Mouse (Mus musculus) erythroblast, adult 5-6 weeks (primary cell): ENCODE data around the gene Brpf1. TPM values are rescaled to one million over a fixed set of nuclear protein-coding genes. Genes with fewer than 3 reads are reported as not detected.

Experiments used
- ATAC-seq: replicated peaks from 2 replicates; pipeline ENCODE4 v1.8.0; 2016; ENCODE audit warnings: moderate number of reproducible peaks, mild to moderate bottlenecking, moderate TSS enrichment, inconsistent platforms; ENCODE audit not compliant: poor library complexity, low FRiP score, severe bottlenecking
- total RNA-seq, 2 experiments: library from RNA; stranded (forward) in 1 of 2; stranded (reverse) in 1 of 2; fragments of 150-400 nt in 1 of 2; fragments of 200-764, 138-1000 nt in 1 of 2; gene quantifications; 2 replicates each; pipeline versions ENCODE4 v1.2.3 to v1.2.4; 2015 to 2017; ENCODE audit warnings: low replicate concordance in 2 of 2

Brpf1 gene
- total RNA-seq, 2 experiments from 2014 or later: 12.1 to 14.3 TPM

DNA sequence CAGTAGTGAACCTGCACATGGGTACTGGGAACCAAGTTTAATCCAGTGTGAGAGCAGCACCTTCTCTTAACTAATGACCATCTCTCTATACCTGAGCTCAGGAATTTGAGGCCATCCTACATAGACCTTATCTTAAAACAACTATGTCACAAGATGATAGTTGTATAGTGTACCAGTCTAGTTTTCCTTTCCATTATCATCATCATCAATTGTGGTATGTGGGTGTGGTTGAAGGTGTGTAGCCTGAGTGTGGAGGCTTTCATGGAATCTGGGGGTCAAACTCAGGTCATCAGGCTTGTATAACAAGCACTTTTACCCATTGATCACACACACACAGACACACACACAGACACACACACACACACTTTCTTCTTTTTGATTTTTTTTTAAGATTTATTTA, 43.6 kb downstream of the Brpf1 start:
- no peak for ATAC-seq

- no peak for ATAC-seq
Measured at GRCm38 (mm10) chr6:113351161-113351560, 44.2 kb downstream of the Brpf1 start.

- ATAC-seq: no peak
Measured at GRCm38 (mm10) chr6:113351653-113352052, 44.7 kb downstream of the Brpf1 start.

GRCm38 (mm10) chr6:113352820-113353219, 45.9 kb downstream of the Brpf1 start:
- ATAC-seq: no peak

- no peak for ATAC-seq
Measured at GRCm38 (mm10) chr6:113353696-113354095, 46.8 kb downstream of the Brpf1 start.

GRCm38 (mm10) chr6:113361476-113361875, 54.5 kb downstream of the Brpf1 start:
- ATAC-seq: no peak

- ATAC-seq: no peak
Measured at GRCm38 (mm10) chr6:113362241-113362640, 55.3 kb downstream of the Brpf1 start.

DNA sequence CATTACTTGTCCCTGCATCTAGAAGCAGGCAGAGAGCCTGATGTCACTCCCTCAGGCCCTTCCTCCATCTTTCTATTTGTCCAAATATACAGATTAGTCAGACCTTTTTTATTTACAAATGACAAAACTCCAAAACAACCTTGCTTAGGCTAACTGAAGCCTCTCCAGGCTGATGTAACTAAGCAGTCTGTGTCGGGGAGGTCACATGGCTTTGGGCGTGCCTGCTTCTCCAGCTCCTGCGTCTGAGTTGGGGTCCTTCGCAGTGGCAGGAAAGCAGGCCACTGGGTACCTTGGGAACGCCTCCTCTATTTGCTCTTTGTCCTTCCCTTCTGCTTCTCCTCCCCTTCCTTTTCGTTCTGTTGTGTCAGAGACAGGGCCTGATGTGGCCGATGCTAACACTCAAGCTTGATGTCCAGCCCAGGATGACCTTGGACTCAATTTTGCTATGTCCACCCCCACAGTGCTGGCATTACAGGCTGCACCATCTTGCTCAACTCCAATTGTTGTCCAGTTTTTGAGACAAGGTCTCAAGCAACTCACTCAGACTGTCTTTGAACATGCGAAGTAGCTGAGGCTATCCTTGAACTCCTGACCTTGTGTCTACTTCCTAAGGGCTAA, 57.7 kb downstream of the Brpf1 start:
- no peak for ATAC-seq

GRCm38 (mm10) chr6:113366639-113367038, 59.7 kb downstream of the Brpf1 start:
- ATAC-seq: no peak

DNA sequence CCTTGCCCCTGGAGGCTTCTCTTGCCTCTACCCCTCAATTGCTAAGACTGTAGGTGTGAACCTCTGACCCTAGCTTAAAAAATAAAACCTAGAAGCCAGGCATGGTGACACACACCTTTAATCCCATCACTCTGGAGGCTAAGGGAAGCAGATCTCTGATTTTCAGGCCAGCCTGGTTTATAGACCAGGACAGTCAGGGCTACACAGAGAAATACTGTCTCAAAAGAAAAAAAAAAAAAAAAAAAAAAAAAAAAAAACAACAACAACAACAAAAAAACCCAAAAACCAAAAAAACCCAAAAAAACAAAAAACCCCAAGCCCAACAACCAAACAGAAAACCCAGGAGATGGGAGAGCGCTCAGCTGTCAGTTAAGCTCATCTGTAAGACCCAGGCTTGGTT, 60.6 kb downstream of the Brpf1 start:
- no peak for ATAC-seq

DNA sequence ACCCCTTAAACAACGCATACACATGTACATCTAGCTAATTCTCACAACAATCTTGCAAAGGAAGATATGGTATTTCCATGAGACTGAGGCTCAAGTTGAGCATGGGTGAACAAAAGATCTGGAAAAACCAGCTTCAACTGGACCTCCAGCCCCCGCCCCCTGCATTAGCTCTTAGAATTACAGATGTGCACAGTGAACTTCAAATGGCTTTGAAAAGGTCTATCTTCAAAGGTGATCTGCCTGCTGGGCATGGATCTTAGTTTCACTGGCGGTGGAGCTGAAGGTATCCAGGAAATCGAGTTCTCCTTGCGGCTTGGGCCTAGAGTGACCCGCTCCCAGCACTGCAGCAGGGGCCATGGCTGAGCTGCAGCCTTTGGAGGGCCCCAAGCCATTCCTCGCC, 61.2 kb downstream of the Brpf1 start:
- no peak for ATAC-seq

DNA sequence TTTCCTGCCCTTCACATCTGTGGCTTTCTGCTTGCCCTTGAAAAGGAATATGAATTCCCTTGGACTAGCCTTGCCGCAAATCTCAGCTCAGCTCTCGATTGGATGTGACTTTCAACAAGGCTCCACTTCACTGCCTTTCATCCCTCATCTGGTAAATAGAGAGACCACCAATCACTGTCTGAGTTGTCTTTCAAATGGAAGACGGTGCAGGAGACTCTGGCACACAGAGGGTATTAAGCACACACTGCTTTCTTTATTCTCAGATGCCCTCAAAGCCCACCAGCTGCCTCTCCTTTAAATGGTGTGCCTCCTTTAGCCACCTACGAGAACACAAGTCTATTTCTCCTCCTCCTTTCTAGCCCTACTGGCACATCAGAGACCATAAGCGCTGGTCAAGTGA, 61.6 kb downstream of the Brpf1 start:
- ATAC-seq: no peak

- no peak for ATAC-seq
Measured at GRCm38 (mm10) chr6:113370194-113370929, 63.4 kb downstream of the Brpf1 start.

DNA sequence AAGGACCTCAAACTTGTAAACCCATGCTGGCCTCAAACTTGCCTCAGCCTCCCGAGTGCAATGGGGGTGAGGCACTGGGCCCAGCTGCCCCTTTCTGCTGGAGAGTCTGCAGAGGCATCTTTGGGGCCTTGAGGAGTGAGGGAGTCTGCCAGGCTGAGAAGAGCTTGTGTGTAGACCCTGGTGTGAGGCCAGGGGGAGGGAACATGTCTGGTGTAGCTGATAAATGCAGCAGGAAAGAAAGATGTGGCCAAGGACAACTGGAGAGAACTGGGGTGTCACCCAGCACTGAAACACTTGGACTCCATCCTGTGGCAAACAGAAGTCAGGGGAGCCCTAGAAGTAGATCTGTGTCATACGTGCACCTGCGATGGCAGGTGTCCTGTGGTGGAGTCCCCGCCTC, 66.6 kb downstream of the Brpf1 start:
- ATAC-seq: no peak

Other genes with a start within 250 kb of the Brpf1 start
- 34.4 and 36.6 TPM in 2 replicates for gene Setd5, start 229.8 kb upstream of the Brpf1 start, total RNA-seq (2015; ENCODE audit: low replicate concordance)
- 29.4 TPM in 2 replicates for gene Setd5, start 229.8 kb upstream of the Brpf1 start, total RNA-seq (2017; ENCODE audit: low replicate concordance)
- gene Lhfpl4, start 111.8 kb upstream of the Brpf1 start, total RNA-seq (2015; ENCODE audit: low replicate concordance): not detected in 2 replicates
- not detected in 2 replicates for gene Lhfpl4, start 111.8 kb upstream of the Brpf1 start, total RNA-seq (2017; ENCODE audit: low replicate concordance)
- 19.0 and 35.0 TPM in 2 replicates for gene Mtmr14, start 69.3 kb upstream of the Brpf1 start, total RNA-seq (2015; ENCODE audit: low replicate concordance)
- gene Mtmr14, start 69.3 kb upstream of the Brpf1 start, total RNA-seq (2017; ENCODE audit: low replicate concordance): 25.5 and 42.9 TPM in 2 replicates
- gene Cpne9, start 24.8 kb upstream of the Brpf1 start, total RNA-seq (2015; ENCODE audit: low replicate concordance): 0.42 TPM in 1 of 2 replicates, not detected in the other
- 0.51 and 2.1 TPM in 2 replicates for gene Cpne9, start 24.8 kb upstream of the Brpf1 start, total RNA-seq (2017; ENCODE audit: low replicate concordance)
- 0.63 and 3.1 TPM in 2 replicates for gene Ogg1, start 19.8 kb downstream of the Brpf1 start, total RNA-seq (2015; ENCODE audit: low replicate concordance)
- 7.6 TPM in 1 of 2 replicates, not detected in the other for gene Ogg1, start 19.8 kb downstream of the Brpf1 start, total RNA-seq (2017; ENCODE audit: low replicate concordance)
- 4.6 and 6.5 TPM in 2 replicates for gene Camk1, start 36.8 kb downstream of the Brpf1 start, total RNA-seq (2015; ENCODE audit: low replicate concordance)
- 7.1 and 11.8 TPM in 2 replicates for gene Camk1, start 36.8 kb downstream of the Brpf1 start, total RNA-seq (2017; ENCODE audit: low replicate concordance)
- 6.0 and 11.1 TPM in 2 replicates for gene Tada3, start 70.7 kb downstream of the Brpf1 start, total RNA-seq (2015; ENCODE audit: low replicate concordance)
- gene Tada3, start 70.7 kb downstream of the Brpf1 start, total RNA-seq (2017; ENCODE audit: low replicate concordance): 7.8 and 14.1 TPM in 2 replicates
- gene Arpc4, start 71.0 kb downstream of the Brpf1 start, total RNA-seq (2015; ENCODE audit: low replicate concordance): 44.5 and 54.8 TPM in 2 replicates
- gene Arpc4, start 71.0 kb downstream of the Brpf1 start, total RNA-seq (2017; ENCODE audit: low replicate concordance): 81.5 and 100 TPM in 2 replicates
- gene Ttll3, start 82.1 kb downstream of the Brpf1 start, total RNA-seq (2015; ENCODE audit: low replicate concordance): 3.3 TPM in 1 of 2 replicates, not detected in the other
- 2.3 and 3.6 TPM in 2 replicates for gene Ttll3, start 82.1 kb downstream of the Brpf1 start, total RNA-seq (2017; ENCODE audit: low replicate concordance)
- not detected in 2 replicates for gene Rpusd3, start 112.2 kb downstream of the Brpf1 start, total RNA-seq (2015; ENCODE audit: low replicate concordance)
- gene Rpusd3, start 112.2 kb downstream of the Brpf1 start, total RNA-seq (2017; ENCODE audit: low replicate concordance): 2.8 TPM in 1 of 2 replicates, not detected in the other
- not detected in 2 replicates for gene Cidec, start 128.6 kb downstream of the Brpf1 start, total RNA-seq (2015; ENCODE audit: low replicate concordance)
- gene Cidec, start 128.6 kb downstream of the Brpf1 start, total RNA-seq (2017; ENCODE audit: low replicate concordance): not detected in 2 replicates
- gene Jagn1, start 135.4 kb downstream of the Brpf1 start, total RNA-seq (2015; ENCODE audit: low replicate concordance): 8.1 and 14.4 TPM in 2 replicates
- 2.0 and 3.1 TPM in 2 replicates for gene Jagn1, start 135.4 kb downstream of the Brpf1 start, total RNA-seq (2017; ENCODE audit: low replicate concordance)
- gene Il17re, start 151.3 kb downstream of the Brpf1 start, total RNA-seq (2015; ENCODE audit: low replicate concordance): 0.42 TPM in 1 of 2 replicates, not detected in the other
- gene Il17re, start 151.3 kb downstream of the Brpf1 start, total RNA-seq (2017; ENCODE audit: low replicate concordance): 0.51 TPM in 1 of 2 replicates, not detected in the other
- gene Il17rc, start 164.3 kb downstream of the Brpf1 start, total RNA-seq (2015; ENCODE audit: low replicate concordance): not detected in 2 replicates
- not detected in 2 replicates for gene Il17rc, start 164.3 kb downstream of the Brpf1 start, total RNA-seq (2017; ENCODE audit: low replicate concordance)
- not detected in 2 replicates for gene Creld1, start 176.2 kb downstream of the Brpf1 start, total RNA-seq (2015; ENCODE audit: low replicate concordance)
- gene Creld1, start 176.2 kb downstream of the Brpf1 start, total RNA-seq (2017; ENCODE audit: low replicate concordance): 2.7 TPM in 1 of 2 replicates, not detected in the other
- not detected in 2 replicates for gene Prrt3, start 194.8 kb downstream of the Brpf1 start, total RNA-seq (2015; ENCODE audit: low replicate concordance)
- gene Prrt3, start 194.8 kb downstream of the Brpf1 start, total RNA-seq (2017; ENCODE audit: low replicate concordance): 0.34 TPM in 1 of 2 replicates, not detected in the other
- 21.5 and 28.8 TPM in 2 replicates for gene Emc3, start 224.5 kb downstream of the Brpf1 start, total RNA-seq (2015; ENCODE audit: low replicate concordance)
- gene Emc3, start 224.5 kb downstream of the Brpf1 start, total RNA-seq (2017; ENCODE audit: low replicate concordance): 18.2 and 21.3 TPM in 2 replicates
- gene Fancd2, start 224.5 kb downstream of the Brpf1 start, total RNA-seq (2015; ENCODE audit: low replicate concordance): 27.8 and 40.3 TPM in 2 replicates
- 32.1 and 36.5 TPM in 2 replicates for gene Fancd2, start 224.5 kb downstream of the Brpf1 start, total RNA-seq (2017; ENCODE audit: low replicate concordance)